Mouse (Mus musculus): Measurements from ENCODE around the gene Fam216a. TPM values are rescaled to one million over a fixed set of nuclear protein-coding genes. Genes with fewer than 3 reads are reported as not detected.

The Fam216a gene
- total RNA-seq, 2 experiments from 2014 or later = 15.1 to 16.5 TPM

DNA sequence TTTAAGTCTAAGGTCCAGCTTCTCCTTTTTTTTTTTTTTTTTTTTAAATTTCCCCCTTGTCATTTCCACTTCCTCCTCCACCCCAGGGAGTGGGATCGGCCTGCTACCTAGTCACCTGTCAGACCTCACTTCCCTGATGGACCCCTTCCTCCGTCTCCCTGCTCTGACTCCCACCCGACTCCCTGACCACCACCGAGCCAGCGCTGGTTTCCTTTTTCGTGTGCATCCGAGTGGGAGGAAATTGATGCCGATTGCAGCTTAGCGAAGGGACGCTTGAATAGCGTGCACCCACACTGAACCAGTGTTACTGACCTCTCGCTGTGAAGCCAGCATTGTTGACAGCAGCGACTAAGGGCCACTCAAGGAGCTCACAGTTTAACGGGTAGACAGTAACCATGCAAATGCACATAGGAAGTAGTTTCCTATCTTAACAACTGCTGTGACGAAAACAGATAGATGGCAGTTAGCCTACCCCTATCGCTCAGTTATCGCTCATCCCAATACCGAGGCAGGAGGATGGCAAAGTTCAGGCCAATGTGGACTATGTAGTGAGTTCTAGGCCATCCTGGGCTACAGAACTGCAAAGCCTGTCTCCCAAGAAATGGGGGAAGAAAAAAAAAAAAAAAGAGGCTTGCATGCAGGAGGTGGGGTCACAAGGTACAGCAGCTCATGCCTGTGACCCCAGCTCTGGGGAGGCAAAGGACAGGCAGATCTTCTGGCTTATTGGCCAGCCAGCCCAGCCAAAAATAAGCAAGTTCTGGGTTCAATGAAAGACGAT lies 20.3 kb upstream of the Fam216a start:
- peak; percentile 25 to 26 for DNase-seq
- intact Hi-C loops (cut with DNase I) = loop anchor here (5.0 kb wide), 1 partner anchor 125 kb away; no protein-coding TSS in a partner anchor

DNA sequence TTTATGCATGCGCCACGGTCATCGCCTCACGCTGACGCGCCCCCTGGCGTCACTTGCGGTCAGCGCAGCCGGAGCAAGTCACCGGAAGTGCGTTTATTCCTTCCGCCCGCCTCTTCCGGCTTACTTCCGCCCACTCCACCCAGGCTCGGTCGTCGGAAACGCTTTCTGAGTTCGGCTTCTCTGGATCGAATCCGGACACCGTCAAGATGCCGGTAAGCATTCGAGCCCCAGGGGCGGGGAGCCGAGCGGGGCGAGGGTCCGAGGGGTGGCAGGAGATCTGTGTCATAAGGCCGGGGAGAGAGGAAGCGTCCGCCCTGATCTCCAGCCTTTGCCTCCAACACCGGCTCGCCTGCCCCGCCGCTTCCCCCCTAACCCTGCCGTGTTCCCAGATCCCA lies 19.6 kb upstream of the Fam216a start, which contains the start of gene Arpc3:
Arpc3 (plus strand) TSS at position 93 of the 395 bp plus-strand sequence.
- peak; percentile 96 to 97 for DNase-seq
- intact Hi-C loops (cut with DNase I) = loop anchor here (5.0 kb wide), 1 partner anchor 124 kb away; no protein-coding TSS in a partner anchor

DNA sequence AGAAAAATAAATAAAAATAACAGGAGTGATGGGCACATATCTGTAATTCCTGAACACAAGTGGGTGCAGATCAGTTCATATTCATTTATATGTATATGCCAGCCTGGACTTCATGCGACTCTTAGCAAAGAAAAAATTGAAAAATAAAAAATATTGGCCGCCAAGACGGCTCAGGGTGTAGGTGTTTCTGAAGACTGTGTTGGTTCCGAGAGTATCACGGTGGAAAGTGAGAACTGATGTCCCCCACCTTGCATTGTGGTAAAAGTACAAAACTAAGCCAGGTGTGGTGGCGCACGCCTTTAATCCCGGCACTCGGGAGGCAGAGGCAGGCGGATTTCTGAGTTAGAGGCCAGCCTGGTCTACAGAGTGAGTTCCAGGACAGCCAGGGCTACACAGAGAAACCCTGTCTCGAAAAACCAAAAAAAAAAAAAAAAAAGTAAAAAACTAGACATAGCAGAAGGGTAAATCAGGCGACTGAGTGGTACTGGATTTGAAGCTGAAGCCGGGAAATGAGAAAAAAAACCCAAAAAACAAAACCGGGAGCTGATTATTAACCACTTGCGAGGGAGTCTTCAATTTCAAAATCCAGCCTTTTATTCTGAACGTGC lies 19.1 kb upstream of the Fam216a start:
- intact Hi-C loops (cut with DNase I) = loop anchor here (5.0 kb wide), 1 partner anchor 124 kb away; no protein-coding TSS in a partner anchor
- no peak for DNase-seq

GRCm38 (mm10) chr5:122390671-122391070 lies 18.5 kb upstream of the Fam216a start:
- DNase-seq = no peak
- intact Hi-C loops (cut with DNase I) = loop anchor here (5.0 kb wide), 1 partner anchor 123 kb away; no protein-coding TSS in a partner anchor

DNA sequence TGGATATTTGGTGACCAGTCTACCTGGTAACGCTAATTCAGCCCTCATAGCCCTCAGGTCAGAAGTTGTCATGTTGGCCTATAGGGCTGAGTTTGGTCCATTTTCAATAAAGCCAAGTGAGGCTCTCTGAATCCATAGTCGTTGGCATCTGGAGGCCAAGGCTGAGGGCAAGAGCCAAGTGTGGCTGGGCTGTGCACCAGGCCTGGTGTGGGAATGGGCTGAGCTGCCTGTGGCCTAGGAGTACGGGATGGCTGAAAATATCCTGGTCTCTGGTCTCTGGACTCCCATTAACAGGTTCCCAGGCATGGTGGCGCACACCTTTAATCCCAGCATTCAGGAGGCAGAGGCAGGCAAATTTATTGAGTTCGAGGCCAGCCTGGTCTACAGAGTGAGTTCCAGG lies 17.8 kb upstream of the Fam216a start:
- intact Hi-C loops (cut with DNase I) = loop anchor here (5.0 kb wide), 1 partner anchor 123 kb away; no protein-coding TSS in a partner anchor

GRCm38 (mm10) chr5:122379374-122380155 lies 7.4 kb upstream of the Fam216a start:
- intact Hi-C loops (cut with DNase I) = loop anchor here (10.0 kb wide), 1 partner anchor 245 kb away; no protein-coding TSS in a partner anchor
- peak; percentile 69 to 80 for DNase-seq

More for the DNA sequence above, 17.8 kb upstream of the Fam216a start:
- no peak for DNase-seq

DNA sequence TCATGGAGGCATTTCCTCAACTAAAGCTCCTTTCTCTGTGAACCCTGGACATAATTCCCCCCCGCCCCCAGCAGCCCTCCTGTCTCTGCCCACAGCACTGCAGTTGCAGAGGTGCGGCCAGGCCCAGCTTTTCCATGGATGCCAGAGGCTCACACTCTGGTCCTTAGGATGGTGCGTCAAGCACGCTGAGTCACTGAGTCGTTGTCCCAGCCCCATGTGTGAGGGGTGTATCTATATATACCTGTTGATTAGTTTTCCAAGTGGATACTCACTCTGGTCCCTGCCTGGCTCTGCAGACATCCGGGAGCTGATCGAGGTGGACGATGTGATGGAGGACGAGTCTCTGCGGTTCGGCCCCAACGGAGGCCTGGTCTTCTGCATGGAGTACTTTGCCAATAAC lies 6.0 kb upstream of the Fam216a start:
- intact Hi-C loops (cut with DNase I) = loop anchor here (10.0 kb wide), 1 partner anchor 243 kb away; no protein-coding TSS in a partner anchor
- DNase-seq = no peak

DNA sequence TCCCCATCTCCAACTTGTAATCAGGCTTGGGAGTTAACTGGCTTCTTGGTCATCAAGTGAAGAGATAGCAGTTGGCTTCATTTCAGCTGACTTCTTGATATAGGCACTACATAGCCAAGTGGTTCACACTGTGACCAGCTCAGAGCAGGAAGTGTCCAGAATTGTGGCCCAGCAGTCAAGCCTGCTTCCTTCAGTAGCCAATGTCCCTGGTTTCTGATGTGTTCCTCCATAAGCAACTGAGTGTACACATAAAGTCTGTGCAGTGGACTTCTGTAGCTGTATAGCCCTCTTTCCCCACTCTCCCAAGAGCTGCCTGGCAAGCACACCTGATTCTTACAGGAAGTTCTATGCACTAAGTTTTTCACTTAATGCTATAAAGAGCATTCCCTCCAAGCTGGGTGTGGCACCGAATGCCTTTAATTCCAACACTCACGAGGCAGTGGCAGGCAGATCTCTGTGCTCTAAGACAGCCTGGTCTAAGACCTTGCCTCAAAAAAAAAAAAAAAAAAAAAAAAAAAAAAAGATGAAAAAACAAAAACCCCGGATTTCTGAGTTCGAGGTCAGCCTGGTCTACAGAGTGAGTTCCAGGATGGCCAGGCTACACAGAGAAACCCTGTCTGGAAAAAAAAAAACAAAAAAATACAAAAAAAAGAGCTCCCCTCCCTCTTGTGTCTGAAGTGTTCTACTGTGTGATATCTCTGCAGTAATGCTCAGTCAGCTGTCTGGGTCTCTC lies 5.1 kb upstream of the Fam216a start:
- intact Hi-C loops (cut with DNase I) = loop anchor here (10.0 kb wide), 1 partner anchor 242 kb away; no protein-coding TSS in a partner anchor
- no peak for DNase-seq

DNA sequence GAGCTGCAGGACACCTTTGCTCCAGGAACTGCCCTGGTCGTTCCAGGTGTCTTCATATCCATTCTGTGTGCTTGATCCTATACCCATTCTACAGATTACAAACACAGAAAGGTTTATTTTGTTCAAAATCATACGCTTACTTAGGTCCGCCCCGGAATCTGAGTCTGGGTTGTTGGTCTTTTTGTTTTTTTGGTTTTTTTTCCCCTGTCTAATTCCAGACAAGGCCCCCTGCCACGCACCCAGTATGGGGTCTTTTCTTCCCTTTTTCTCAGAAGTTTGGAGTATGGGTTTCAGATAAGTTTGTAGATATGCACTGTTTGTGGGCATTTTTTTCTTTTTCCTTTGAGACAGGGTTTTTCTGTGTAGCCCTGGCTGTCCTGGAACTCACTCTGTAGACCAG lies 714 bp upstream of the Fam216a start:
- no peak for DNase-seq
- intact Hi-C loops (cut with DNase I) = loop anchor here (10.0 kb wide), 1 partner anchor 238 kb away; no protein-coding TSS in a partner anchor

- intact Hi-C loops (cut with DNase I) = loop anchor here (10.0 kb wide), 1 partner anchor 237 kb away; no protein-coding TSS in a partner anchor
- DNase-seq = peak in 1 of 2 experiments; percentile 45
Measured at GRCm38 (mm10) chr5:122371591-122372191, 473 bp downstream of the Fam216a start, which contains the start of gene Gpn3. TSS of gene Gpn3 (plus strand) at chr5:122371876.

DNA sequence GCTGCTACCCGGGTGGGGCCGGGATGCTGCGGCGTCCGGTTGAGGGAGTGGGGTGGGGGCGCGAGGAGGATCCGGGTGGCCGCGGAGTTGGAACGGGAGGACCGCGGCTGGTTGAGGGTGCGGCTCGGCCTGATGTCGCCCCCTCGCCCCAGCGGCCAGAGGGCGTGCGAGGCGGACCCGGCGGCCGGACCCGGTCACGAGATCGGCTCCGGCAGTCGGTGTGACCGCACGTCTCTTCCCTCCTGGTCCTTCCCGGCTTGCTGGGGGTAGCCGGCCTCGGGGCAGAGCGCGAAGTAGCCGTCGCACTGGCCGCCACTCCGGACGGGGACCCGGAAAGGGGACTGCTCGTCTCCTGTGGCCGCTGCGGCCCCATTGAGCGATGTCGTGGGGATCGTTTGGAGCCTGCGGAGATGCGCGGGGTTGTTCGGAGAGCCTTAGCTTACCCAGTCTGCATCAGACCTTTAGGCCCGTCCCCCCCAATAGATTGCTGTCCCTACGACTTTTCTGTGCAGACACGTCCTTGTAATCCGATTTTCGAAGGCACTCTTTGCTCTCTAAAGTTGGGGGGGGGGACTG lies 17.6 kb downstream of the Fam216a start:
- intact Hi-C loops (cut with DNase I) = no loop called here
- DNase-seq = no peak

GRCm38 (mm10) chr5:122353807-122354491 lies 18.2 kb downstream of the Fam216a start, which contains the start of the genes Rad9b and Vps29:
TSS of gene Rad9b (minus strand) at chr5:122354233.
TSS of gene Vps29 (plus strand) at chr5:122354369.
- intact Hi-C loops (cut with DNase I) = no loop called here
- peak; percentile 98 to 99 for DNase-seq

GRCm38 (mm10) chr5:122345777-122346176 lies 26.4 kb downstream of the Fam216a start:
- no peak for DNase-seq
- intact Hi-C loops (cut with DNase I) = no loop called here

DNA sequence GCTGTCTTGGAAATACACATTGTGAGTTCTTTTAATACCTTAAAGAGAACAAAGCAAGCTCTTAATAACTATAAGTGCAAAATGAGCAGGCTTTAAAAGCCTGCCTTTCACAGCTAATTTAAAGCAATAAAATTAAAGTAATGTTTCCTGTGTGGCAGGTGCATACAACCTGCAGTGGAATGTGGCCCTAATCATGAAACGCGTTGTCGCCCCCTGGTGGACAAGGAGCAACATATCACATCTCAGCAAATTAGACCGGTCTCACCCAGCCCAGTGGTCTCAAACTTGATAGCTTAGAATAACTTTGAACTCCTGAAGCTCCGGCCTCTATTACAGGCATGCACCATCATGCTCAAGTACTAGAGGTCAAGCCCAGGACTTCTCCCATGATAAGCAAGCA lies 27.9 kb downstream of the Fam216a start:
- intact Hi-C loops (cut with DNase I) = loop anchor here (1.0 to 5.0 kb wide), 2 partner anchors 76 to 217 kb away; no protein-coding TSS in a partner anchor
- DNase-seq = peak; percentile 82 to 83

DNA sequence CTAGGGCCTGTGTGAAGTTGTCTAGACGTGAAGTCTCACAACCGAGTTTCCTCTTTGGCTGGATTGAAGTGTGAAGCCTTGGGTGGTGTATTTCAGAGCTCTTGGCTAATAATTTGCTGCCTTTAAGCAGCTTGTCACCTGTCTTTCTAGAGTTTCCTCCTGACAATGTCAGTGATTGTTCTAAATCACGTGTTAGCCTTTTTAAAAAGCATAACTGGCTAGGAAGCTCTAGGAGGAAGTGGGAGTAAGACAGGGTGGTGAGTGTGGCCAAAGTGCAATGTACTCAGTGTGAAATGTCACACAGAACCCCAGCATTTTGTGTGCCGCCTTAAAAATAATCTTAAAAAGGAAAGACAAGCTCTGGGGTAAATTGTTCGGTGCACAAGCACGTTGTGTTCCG lies 28.4 kb downstream of the Fam216a start:
- no peak for DNase-seq
- intact Hi-C loops (cut with DNase I) = loop anchor here (1.0 to 5.0 kb wide), 2 partner anchors 75 to 216 kb away; no protein-coding TSS in a partner anchor

GRCm38 (mm10) chr5:122342874-122343273 lies 29.3 kb downstream of the Fam216a start:
- DNase-seq = no peak
- intact Hi-C loops (cut with DNase I) = loop anchor here (5.0 kb wide), 1 partner anchor 216 kb away; no protein-coding TSS in a partner anchor

- intact Hi-C loops (cut with DNase I) = no loop called here
- no peak for DNase-seq
Measured at GRCm38 (mm10) chr5:122336554-122337294, 35.4 kb downstream of the Fam216a start.
